Mouse (Mus musculus) right cerebral cortex, postnatal 4 days (tissue): ENCODE measurements around the gene Runx2.

Experiments used
- DNase-seq: peaks from one replicate; pipeline ENCODE4 v3.0.0-alpha.2; 2022

The Runx2 gene

GRCm38 (mm10) chr17:44613716-44614715 lies 200.6 kb downstream of the Runx2 start:
- DNase-seq: peak; percentile 37

- DNase-seq: no peak
Observed at GRCm38 (mm10) chr17:44612641-44613040, 202.0 kb downstream of the Runx2 start.

GRCm38 (mm10) chr17:44612002-44612401 lies 202.6 kb downstream of the Runx2 start:
- no peak for DNase-seq

- DNase-seq: no peak
Observed at GRCm38 (mm10) chr17:44611543-44611942, 203.1 kb downstream of the Runx2 start.

GRCm38 (mm10) chr17:44610828-44611227 lies 203.8 kb downstream of the Runx2 start:
- no peak for DNase-seq

GRCm38 (mm10) chr17:44609897-44610641 lies 204.5 kb downstream of the Runx2 start:
- no peak for DNase-seq

GRCm38 (mm10) chr17:44609356-44609755 lies 205.2 kb downstream of the Runx2 start:
- DNase-seq: no peak

GRCm38 (mm10) chr17:44608907-44609306 lies 205.7 kb downstream of the Runx2 start:
- DNase-seq: no peak

- DNase-seq: no peak
Observed at GRCm38 (mm10) chr17:44607383-44607782, 207.2 kb downstream of the Runx2 start.

GRCm38 (mm10) chr17:44606245-44606644 lies 208.4 kb downstream of the Runx2 start:
- DNase-seq: no peak

- no peak for DNase-seq
Observed at GRCm38 (mm10) chr17:44605749-44606148, 208.8 kb downstream of the Runx2 start.

GRCm38 (mm10) chr17:44603170-44603569 lies 211.4 kb downstream of the Runx2 start:
- no peak for DNase-seq

GRCm38 (mm10) chr17:44601317-44602021 lies 213.1 kb downstream of the Runx2 start:
- DNase-seq: no peak

GRCm38 (mm10) chr17:44599856-44600255 lies 214.7 kb downstream of the Runx2 start:
- no peak for DNase-seq

- no peak for DNase-seq
Observed at GRCm38 (mm10) chr17:44599132-44599531, 215.5 kb downstream of the Runx2 start.

GRCm38 (mm10) chr17:44597918-44598504 lies 216.6 kb downstream of the Runx2 start:
- DNase-seq: no peak

GRCm38 (mm10) chr17:44592737-44593090 lies 221.9 kb downstream of the Runx2 start:
- no peak for DNase-seq

- DNase-seq: no peak
Observed at GRCm38 (mm10) chr17:44592067-44592736, 222.4 kb downstream of the Runx2 start.

GRCm38 (mm10) chr17:44588470-44588869 lies 226.1 kb downstream of the Runx2 start:
- no peak for DNase-seq

GRCm38 (mm10) chr17:44588020-44588419 lies 226.6 kb downstream of the Runx2 start:
- no peak for DNase-seq

GRCm38 (mm10) chr17:44586196-44586595 lies 228.4 kb downstream of the Runx2 start:
- no peak for DNase-seq

- no peak for DNase-seq
Observed at GRCm38 (mm10) chr17:44584781-44585180, 229.8 kb downstream of the Runx2 start.
